Mouse (Mus musculus) limb, embryonic 11.5 days (tissue): ENCODE measurements around the gene Cyp3a13. TPM values are rescaled to one million over a fixed set of nuclear protein-coding genes. Genes with fewer than 3 reads are reported as not detected.
"Not testable (repeated sequence)": the region's sequence is repeated elsewhere in the genome, so short reads cannot be mapped to it uniquely, and the experiment has no call there.

Experiments used
- ATAC-seq: fragments of 200-750 bp; cut with Nextera tagmentation; 2 replicates; pipeline ENCODE4 v1.8.0; 2017; ENCODE audit warnings: low read depth; ENCODE audit not compliant: insufficient number of reproducible peaks, low FRiP score, low TSS enrichment
- DNase-seq: peaks from one replicate; pipeline ENCODE4 v3.0.0-alpha.2; 2015; ENCODE audit warnings: low spot score
- H3K27ac ChIP-seq: fragments of 300-500 bp; sonication (generic); replicated peaks from 2 replicates; pipeline ENCODE4 v1.5.1; 2014; ENCODE audit warnings: low read depth, mild to moderate bottlenecking, low read length
- H3K27me3 ChIP-seq: fragments of 300-500 bp; sonication (generic); 2 replicates; pipeline ENCODE4 v1.6.1; 2014; ENCODE audit warnings: mild to moderate bottlenecking, low read length, mixed read lengths; ENCODE audit not compliant: control insufficient read depth, insufficient read depth
- H3K36me3 ChIP-seq: fragments of 300-500 bp; sonication (generic); 2 replicates; pipeline ENCODE4 v1.6.1; 2014; ENCODE audit warnings: mild to moderate bottlenecking, low read length, moderate library complexity, mixed read lengths; ENCODE audit not compliant: control insufficient read depth, insufficient read depth
- H3K4me1 ChIP-seq: fragments of 300-500 bp; sonication (generic); 2 replicates; pipeline ENCODE4 v1.6.1; 2014; ENCODE audit warnings: low read length, mixed read lengths; ENCODE audit not compliant: control insufficient read depth, insufficient read depth
- H3K4me2 ChIP-seq: fragments of 300-500 bp; sonication (generic); 2 replicates; pipeline ENCODE4 v1.6.1; 2014; ENCODE audit warnings: low read depth, mild to moderate bottlenecking, moderate library complexity; ENCODE audit not compliant: severe bottlenecking
- H3K4me3 ChIP-seq: fragments of 300-500 bp; sonication (generic); 2 replicates; pipeline ENCODE4 v1.5.1; 2014; ENCODE audit warnings: low read depth, low read length
- H3K9ac ChIP-seq: fragments of 300-500 bp; sonication (generic); 2 replicates; pipeline ENCODE4 v1.6.1; 2014; ENCODE audit warnings: mild to moderate bottlenecking, low read length
- H3K9me3 ChIP-seq: fragments of 300-500 bp; sonication (generic); 2 replicates; pipeline ENCODE4 v1.6.1; 2016; ENCODE audit warnings: low read length; ENCODE audit not compliant: control insufficient read depth
- WGBS: fragments of 180-500 bp; shearing (Covaris S2); extraction: QIAGEN DNeasy Blood & Tissue Kit; methylation state at CpG from one replicate; pipeline ENCODE4 v1.1.7; 2014; 5-methylcytosine and 5-hydroxymethylcytosine counted together
- polyA plus RNA-seq: library from polyadenylated mRNA; unstranded; fragments of >200 nt; fragmentation: Nextera tagmentation; extraction: Ambion mirVana; gene quantifications from 2 replicates; pipeline ENCODE4 v1.2.1, GENCODE M21; 2014

Cyp3a13 gene
- polyA plus RNA-seq, 1 experiment from 2014 or later, result not detected

- H3K9ac ChIP-seq, DNase-seq, H3K4me2 ChIP-seq, H3K27me3 ChIP-seq, H3K9me3 ChIP-seq, H3K4me1 ChIP-seq, ATAC-seq, H3K27ac ChIP-seq, H3K36me3 ChIP-seq, H3K4me3 ChIP-seq: not testable (repeated sequence)
- WGBS, result 97% methylated on average over 1 of the region's 1 CpGs
Measured at GRCm38 (mm10) chr5:137864008-137864407, 57.4 kb downstream of the Cyp3a13 start.

DNA sequence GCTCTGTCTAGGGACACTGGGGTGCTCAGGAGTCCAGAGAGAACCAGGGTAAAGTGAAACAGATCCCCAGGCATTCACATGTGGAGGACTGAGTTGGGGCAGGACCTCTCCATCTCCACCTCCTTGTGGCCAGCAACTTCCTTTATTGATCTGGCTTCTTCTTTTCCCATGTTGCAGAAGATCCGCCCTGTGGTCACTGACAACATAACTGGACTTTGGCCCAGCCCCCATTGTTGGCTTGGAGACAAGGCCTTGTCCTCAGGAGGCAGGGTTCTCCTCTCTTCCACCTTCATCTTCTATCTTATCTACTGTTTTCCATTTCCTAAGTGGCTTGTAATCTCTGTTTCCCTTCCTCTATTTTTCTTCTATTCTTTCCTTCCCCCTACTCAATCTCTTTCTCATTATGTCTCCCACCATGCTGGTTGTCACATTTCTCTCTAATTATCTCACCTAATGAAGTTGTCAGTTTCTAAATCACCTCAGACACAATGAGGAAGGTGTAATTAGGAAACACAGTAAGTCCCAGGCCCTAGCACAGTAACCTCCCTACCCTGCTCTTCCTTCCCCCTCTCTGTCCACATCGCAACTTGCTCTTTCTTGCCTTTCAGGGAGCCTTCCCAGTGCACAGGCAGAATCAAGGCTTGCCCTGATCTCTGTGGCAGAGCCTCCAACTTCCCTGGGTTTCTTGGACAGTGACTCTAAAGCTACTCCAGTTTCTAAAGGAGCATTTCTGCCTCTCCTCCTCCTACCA, 63.3 kb downstream of the Cyp3a13 start, which contains the start of gene Pilrb1:
TSS of gene Pilrb1 (minus strand) at position 147 of the 751 bp plus-strand sequence.
- not testable (repeated sequence) for H3K36me3 ChIP-seq, H3K9me3 ChIP-seq, H3K4me2 ChIP-seq, DNase-seq, H3K4me3 ChIP-seq, H3K27me3 ChIP-seq, ATAC-seq, H3K9ac ChIP-seq, H3K4me1 ChIP-seq, H3K27ac ChIP-seq
- 72% methylated on average over 2 of the region's 2 CpGs for WGBS

GRCm38 (mm10) chr5:137856870-137857269, 64.5 kb downstream of the Cyp3a13 start:
- not testable (repeated sequence) for ATAC-seq, H3K4me1 ChIP-seq, H3K9me3 ChIP-seq, H3K36me3 ChIP-seq, DNase-seq, H3K9ac ChIP-seq, H3K27ac ChIP-seq, H3K4me2 ChIP-seq, H3K4me3 ChIP-seq, H3K27me3 ChIP-seq
- 70% methylated on average over 4 of the region's 5 CpGs for WGBS

GRCm38 (mm10) chr5:137854907-137855306, 66.5 kb downstream of the Cyp3a13 start:
- ATAC-seq, H3K4me3 ChIP-seq, H3K27me3 ChIP-seq, DNase-seq, H3K4me2 ChIP-seq, H3K4me1 ChIP-seq, H3K27ac ChIP-seq, H3K36me3 ChIP-seq, H3K9ac ChIP-seq, H3K9me3 ChIP-seq: not testable (repeated sequence)
- 78% methylated on average over 3 of the region's 3 CpGs for WGBS

DNA sequence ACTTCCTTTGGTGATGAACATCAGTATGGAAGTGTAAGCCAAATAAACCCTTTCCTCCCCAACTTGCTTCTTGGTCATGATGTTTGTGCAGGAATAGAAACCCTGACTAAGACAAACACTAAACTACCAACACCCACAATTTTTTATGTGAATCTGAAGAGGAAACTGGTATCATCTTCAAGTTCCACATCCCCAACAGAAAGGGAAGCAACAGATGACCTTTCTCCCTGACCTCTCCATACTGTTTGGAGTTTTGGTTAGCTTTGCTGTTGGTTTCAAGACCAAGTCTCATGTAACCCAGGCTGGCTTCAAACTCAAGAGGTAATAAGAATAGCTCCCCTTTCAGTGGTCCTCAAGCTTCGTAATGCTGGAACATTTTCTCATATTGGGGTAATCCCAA, 71.1 kb downstream of the Cyp3a13 start:
- H3K36me3 ChIP-seq, H3K4me2 ChIP-seq, H3K4me1 ChIP-seq, DNase-seq, ATAC-seq, H3K27me3 ChIP-seq, H3K9ac ChIP-seq, H3K27ac ChIP-seq, H3K9me3 ChIP-seq, H3K4me3 ChIP-seq: not testable (repeated sequence)
- 86% methylated on average over 1 of the region's 1 CpGs for WGBS

Other genes with a start within 250 kb of the Cyp3a13 start
- gene Agfg2, start 236.9 kb downstream of the Cyp3a13 start, polyA plus RNA-seq, result 14.1 and 15.4 TPM in 2 replicates
- gene Nyap1, start 180.0 kb downstream of the Cyp3a13 start, polyA plus RNA-seq, result 1.2 and 1.8 TPM in 2 replicates
- gene Tsc22d4, start 175.9 kb downstream of the Cyp3a13 start, polyA plus RNA-seq, result 96.0 and 101 TPM in 2 replicates
- 61.4 and 62.0 TPM in 2 replicates for gene Ppp1r35, start 142.8 kb downstream of the Cyp3a13 start, polyA plus RNA-seq
- gene Mepce, start 134.0 kb downstream of the Cyp3a13 start, polyA plus RNA-seq, result 12.0 and 12.2 TPM in 2 replicates
- 19.6 and 20.1 TPM in 2 replicates for gene Zcwpw1, start 133.8 kb downstream of the Cyp3a13 start, polyA plus RNA-seq
- gene Pilra, start 85.3 kb downstream of the Cyp3a13 start, polyA plus RNA-seq, result 0.24 and 0.43 TPM in 2 replicates
- 0.13 TPM in 1 of 2 replicates, not detected in the other for gene Pilrb1, start 63.5 kb downstream of the Cyp3a13 start, polyA plus RNA-seq
- not detected in 2 replicates for gene Pilrb2, start 49.8 kb downstream of the Cyp3a13 start, polyA plus RNA-seq
- gene Gjc3, start 41.5 kb upstream of the Cyp3a13 start, polyA plus RNA-seq, result 0.14 TPM in 1 of 2 replicates, not detected in the other
- not detected in 2 replicates for gene Azgp1, start 59.9 kb upstream of the Cyp3a13 start, polyA plus RNA-seq
- not detected in 2 replicates for gene Smok3a, start 99.6 kb upstream of the Cyp3a13 start, polyA plus RNA-seq
- gene Smok3b, start 99.8 kb upstream of the Cyp3a13 start, polyA plus RNA-seq, result not detected in 2 replicates
- not detected in 2 replicates for gene Smok3c, start 131.6 kb upstream of the Cyp3a13 start, polyA plus RNA-seq
- gene Zkscan1, start 163.5 kb upstream of the Cyp3a13 start, polyA plus RNA-seq, result 31.5 and 39.9 TPM in 2 replicates
- gene Zscan21, start 195.3 kb upstream of the Cyp3a13 start, polyA plus RNA-seq, result 94.4 and 96.4 TPM in 2 replicates
- gene Zfp113, start 234.1 kb upstream of the Cyp3a13 start, polyA plus RNA-seq, result 21.1 and 23.6 TPM in 2 replicates
- gene Cops6, start 239.5 kb upstream of the Cyp3a13 start, polyA plus RNA-seq, result 300 and 307 TPM in 2 replicates